Mouse (Mus musculus) MEL (cell line): ENCODE data around the gene Sat2. TPM values are rescaled to one million over a fixed set of nuclear protein-coding genes. Genes with fewer than 3 reads are reported as not detected.

Experiments used
- DNase-seq: peaks from one replicate; pipeline ENCODE4 v3.0.0; 2011; ENCODE audit warnings: low read depth, low spot score
- H3K27ac ChIP-seq: 2 replicates; pipeline ENCODE4 v1.5.1; 2012; ENCODE audit warnings: low read depth, mild to moderate bottlenecking, control low read depth, low read length, moderate library complexity; ENCODE audit not compliant: control insufficient read depth
- H3K27me3 ChIP-seq, 2 experiments: fragments of 150-350 bp in 1 of 2; sonication (generic) in 1 of 2; 2 replicates each; pipeline ENCODE4 v1.6.1; 2012; ENCODE audit warnings: low read length in 2 of 2, mild to moderate bottlenecking in 2 of 2, improper control_type of control experiment in 1 of 2, moderate library complexity in 1 of 2; ENCODE audit not compliant: insufficient read depth in 2 of 2, control insufficient read depth in 1 of 2
- H3K36me3 ChIP-seq, 2 experiments: 2 replicates each; pipeline ENCODE4 v1.6.1; 2012 to 2014; ENCODE audit warnings: low read length in 2 of 2, improper control_type of control experiment in 1 of 2, inconsistent platforms in 1 of 2, mild to moderate bottlenecking in 1 of 2; ENCODE audit not compliant: insufficient read depth in 2 of 2, control insufficient read depth in 1 of 2
- H3K4me1 ChIP-seq, 2 experiments: fragments of 150-350 bp in 1 of 2; sonication (generic) in 1 of 2; 2 replicates each; pipeline ENCODE4 v1.6.1; 2012; ENCODE audit warnings: low read length in 2 of 2, improper control_type of control experiment in 1 of 2, mild to moderate bottlenecking in 1 of 2; ENCODE audit not compliant: insufficient read depth in 2 of 2, control insufficient read depth in 1 of 2
- H3K4me3 ChIP-seq, 2 experiments: fragments of 150-350 bp in 1 of 2; sonication (generic) in 1 of 2; 2 replicates each; pipeline ENCODE4 v1.5.1; 2012; ENCODE audit warnings: low read depth in 2 of 2, low read length in 2 of 2, mild to moderate bottlenecking in 2 of 2, moderate library complexity in 2 of 2, control low read depth in 1 of 2, improper control_type of control experiment in 1 of 2; ENCODE audit not compliant: control insufficient read depth in 1 of 2, insufficient read depth in 1 of 2
- H3K79me2 ChIP-seq: 2 replicates; pipeline ENCODE4 v1.6.1; 2012; ENCODE audit warnings: mild to moderate bottlenecking, low read length, moderate library complexity; ENCODE audit not compliant: control insufficient read depth, poor library complexity, insufficient read depth
- H3K9ac ChIP-seq: 2 replicates; pipeline ENCODE4 v1.6.1; 2012; ENCODE audit warnings: low read depth, mild to moderate bottlenecking, control low read depth, low read length, moderate library complexity; ENCODE audit not compliant: control insufficient read depth, poor library complexity, severe bottlenecking
- H3K9me3 ChIP-seq: fragments of 150-350 bp; sonication (generic); replicated peaks from 2 replicates; pipeline ENCODE4 v1.6.1; 2012; ENCODE audit warnings: mild to moderate bottlenecking, low read length, improper control_type of control experiment, moderate library complexity; ENCODE audit not compliant: insufficient read depth
- BHLHE40 ChIP-seq: IDR thresholded peaks from 2 replicates; pipeline ENCODE4 v1.6.1; 2012; ENCODE audit warnings: low read depth, mild to moderate bottlenecking, inconsistent platforms, low read length, improper control_type of control experiment, borderline replicate concordance
- CHD1 ChIP-seq: IDR thresholded peaks from 2 replicates; pipeline ENCODE4 v1.6.1; 2012; ENCODE audit warnings: low read depth, mild to moderate bottlenecking, inconsistent platforms, low read length, improper control_type of control experiment
- CHD2 ChIP-seq: IDR thresholded peaks from 2 replicates; pipeline ENCODE4 v1.6.1; 2011; ENCODE audit warnings: low read length, improper control_type of control experiment
- CTCF ChIP-seq, 3 experiments: IDR thresholded peaks in 2 of 3; conservative IDR thresholded peaks in 1 of 3; 2 replicates each; pipeline ENCODE4 v1.5.1; 2011 to 2012; ENCODE audit warnings: low read length in 3 of 3, low read depth in 2 of 3, mild to moderate bottlenecking in 2 of 3, improper control_type of control experiment in 1 of 3, inconsistent platforms in 1 of 3, mixed read lengths in 1 of 3, moderate library complexity in 1 of 3; ENCODE audit not compliant: control insufficient read depth in 1 of 3, insufficient read depth in 1 of 3, poor library complexity in 1 of 3, severe bottlenecking in 1 of 3
- E2F4 ChIP-seq: IDR thresholded peaks from 2 replicates; pipeline ENCODE4 v1.6.1; 2011; ENCODE audit warnings: low read depth, low read length, improper control_type of control experiment, borderline replicate concordance
- ELF1 ChIP-seq: IDR thresholded peaks from 2 replicates; pipeline ENCODE4 v1.6.1; 2014; ENCODE audit warnings: low read depth, mild to moderate bottlenecking, inconsistent platforms, low read length, improper control_type of control experiment, moderate library complexity
- EP300 ChIP-seq, 2 experiments: IDR thresholded peaks; 2 replicates each; pipeline ENCODE4 v1.6.1; 2011; ENCODE audit warnings: improper control_type of control experiment in 2 of 2, low read length in 2 of 2, low read depth in 1 of 2, mild to moderate bottlenecking in 1 of 2
- ETS1 ChIP-seq: IDR thresholded peaks from 2 replicates; pipeline ENCODE4 v1.6.1; 2012; ENCODE audit warnings: low read depth, mild to moderate bottlenecking, inconsistent platforms, low read length, improper control_type of control experiment, moderate library complexity
- GABPA ChIP-seq: IDR thresholded peaks from 2 replicates; pipeline ENCODE4 v1.6.1; 2012; ENCODE audit warnings: low read depth, mild to moderate bottlenecking, inconsistent platforms, low read length, improper control_type of control experiment, moderate library complexity
- GATA1 ChIP-seq: IDR thresholded peaks from 2 replicates; pipeline ENCODE4 v1.6.1; 2011; ENCODE audit warnings: low read depth, low read length, improper control_type of control experiment
- HCFC1 ChIP-seq: IDR thresholded peaks from 2 replicates; pipeline ENCODE4 v1.6.1; 2012; ENCODE audit warnings: low read depth, mild to moderate bottlenecking, inconsistent platforms, low read length, improper control_type of control experiment, moderate library complexity
- JUND ChIP-seq: IDR thresholded peaks from 2 replicates; pipeline ENCODE4 v1.6.1; 2011; ENCODE audit warnings: low read depth, mild to moderate bottlenecking, improper control_type of control experiment, low read length
- KAT2A ChIP-seq: conservative IDR thresholded peaks from 2 replicates; pipeline ENCODE4 v1.6.1; 2012; ENCODE audit warnings: low read depth, low read length, improper control_type of control experiment, inconsistent platforms
- MAX ChIP-seq: IDR thresholded peaks from 2 replicates; pipeline ENCODE4 v1.6.1; 2011; ENCODE audit warnings: low read length, improper control_type of control experiment
- MAZ ChIP-seq: IDR thresholded peaks from 2 replicates; pipeline ENCODE4 v1.6.1; 2012; ENCODE audit warnings: low read depth, mild to moderate bottlenecking, inconsistent platforms, low read length, improper control_type of control experiment
- MXI1 ChIP-seq: IDR thresholded peaks from 2 replicates; pipeline ENCODE4 v1.6.1; 2011; ENCODE audit warnings: mild to moderate bottlenecking, low read depth, low read length, improper control_type of control experiment
- MYB ChIP-seq: IDR thresholded peaks from 2 replicates; pipeline ENCODE4 v1.6.1; 2011; ENCODE audit warnings: mild to moderate bottlenecking, low read depth, low read length, improper control_type of control experiment
- MYC ChIP-seq: IDR thresholded peaks from 2 replicates; pipeline ENCODE4 v1.6.1; 2011; ENCODE audit warnings: low read depth, mild to moderate bottlenecking, low read length, improper control_type of control experiment, moderate library complexity
- NELFE ChIP-seq: IDR thresholded peaks from 2 replicates; pipeline ENCODE4 v1.6.1; 2011; ENCODE audit warnings: low read depth, low read length, improper control_type of control experiment
- NRF1 ChIP-seq: IDR thresholded peaks from 2 replicates; pipeline ENCODE4 v1.6.1; 2014; ENCODE audit warnings: low read depth, mild to moderate bottlenecking, inconsistent platforms, low read length, improper control_type of control experiment, moderate library complexity; ENCODE audit not compliant: poor library complexity, insufficient read depth, severe bottlenecking
- POLR2A ChIP-seq, 2 experiments: IDR thresholded peaks; 2 replicates each; pipeline ENCODE4 v1.6.1; 2011 to 2012; ENCODE audit warnings: low read length in 2 of 2, mild to moderate bottlenecking in 2 of 2, control low read depth in 1 of 2, improper control_type of control experiment in 1 of 2, low read depth in 1 of 2, moderate library complexity in 1 of 2; ENCODE audit not compliant: control insufficient read depth in 1 of 2, insufficient read depth in 1 of 2, poor library complexity in 1 of 2
- POLR2AphosphoS2 ChIP-seq: IDR thresholded peaks from 2 replicates; pipeline ENCODE4 v1.6.1; 2011; ENCODE audit warnings: low read length, improper control_type of control experiment
- POLR2AphosphoS5 ChIP-seq: IDR thresholded peaks from 2 replicates; pipeline ENCODE4 v1.6.1; 2012; ENCODE audit warnings: low read depth, borderline replicate concordance, mild to moderate bottlenecking, inconsistent platforms, low read length, moderate library complexity, mixed read lengths
- RAD21 ChIP-seq: IDR thresholded peaks from 2 replicates; pipeline ENCODE4 v1.6.1; 2011; ENCODE audit warnings: mild to moderate bottlenecking, low read depth, low read length, improper control_type of control experiment
- SMC3 ChIP-seq: IDR thresholded peaks from 2 replicates; pipeline ENCODE4 v1.6.1; 2011; ENCODE audit warnings: low read depth, low read length, improper control_type of control experiment
- TAL1 ChIP-seq: IDR thresholded peaks from 2 replicates; pipeline ENCODE4 v1.6.1; 2012; ENCODE audit warnings: mild to moderate bottlenecking, inconsistent platforms, low read length, moderate library complexity, mixed read lengths
- TBP ChIP-seq: IDR thresholded peaks from 2 replicates; pipeline ENCODE4 v1.8.0; 2011; ENCODE audit warnings: low read depth, low read length, improper control_type of control experiment
- TCF12 ChIP-seq: IDR thresholded peaks from 2 replicates; pipeline ENCODE4 v1.6.1; 2014; ENCODE audit warnings: low read depth, mild to moderate bottlenecking, inconsistent platforms, low read length, improper control_type of control experiment, moderate library complexity
- USF1 ChIP-seq: IDR thresholded peaks from 2 replicates; pipeline ENCODE4 v1.6.1; 2014; ENCODE audit warnings: low read depth, mild to moderate bottlenecking, inconsistent platforms, low read length, improper control_type of control experiment, moderate library complexity
- USF2 ChIP-seq, 2 experiments: IDR thresholded peaks; 2 replicates each; pipeline ENCODE4 v1.6.1; 2011 to 2012; ENCODE audit warnings: improper control_type of control experiment in 2 of 2, low read length in 2 of 2, borderline replicate concordance in 1 of 2, inconsistent platforms in 1 of 2, low read depth in 1 of 2, mild to moderate bottlenecking in 1 of 2; ENCODE audit not compliant: insufficient read depth in 1 of 2
- ZKSCAN1 ChIP-seq: IDR thresholded peaks from 2 replicates; pipeline ENCODE4 v1.6.1; 2012; ENCODE audit warnings: low read depth, mild to moderate bottlenecking, inconsistent platforms, low read length, improper control_type of control experiment, moderate library complexity
- ZMIZ1 ChIP-seq: IDR thresholded peaks from 2 replicates; pipeline ENCODE4 v1.6.1; 2012; ENCODE audit warnings: low read depth, mild to moderate bottlenecking, inconsistent platforms, low read length, improper control_type of control experiment, moderate library complexity
- ZNF384 ChIP-seq: IDR thresholded peaks from 2 replicates; pipeline ENCODE4 v1.6.1; 2012; ENCODE audit warnings: low read depth, mild to moderate bottlenecking, inconsistent platforms, low read length, improper control_type of control experiment
- polyA plus RNA-seq, 2 experiments: library from polyadenylated mRNA; stranded (reverse) in 1 of 2; unstranded in 1 of 2; fragments of >175 nt in 1 of 2; fragments of >200 nt in 1 of 2; gene quantifications; 2 replicates each; pipeline versions ENCODE4 v1.2.1 to v1.2.4; 2012; ENCODE audit warnings: low replicate concordance in 2 of 2, low read depth in 1 of 2; ENCODE audit not compliant: insufficient read length in 2 of 2, insufficient read depth in 1 of 2, missing spikeins in 1 of 2
- total RNA-seq: library from RNA; depleted of rRNA; stranded (reverse); fragments of 300-350 nt; gene quantifications from 2 replicates; pipeline ENCODE4 v1.2.3, GENCODE M21; 2012

The Sat2 gene
- total and polyA plus RNA-seq, 3 experiments: not detected

- no peak for TF ChIP-seq ETS1
Measured at GRCm38 (mm10) chr11:69629802-69630201, 8.0 kb downstream of the Sat2 start (continued).

GRCm38 (mm10) chr11:69632284-69633089 lies 10.7 kb downstream of the Sat2 start, which contains the start of gene Fxr2:
Gene Fxr2 (plus strand): TSS chr11:69632990.
- Histone ChIP-seq H3K4me3 (peak within 1 kb of the TSS; percentile 57 to 84), H3K79me2 (peaks cover 40% of the 10 kb centered on the region), H3K9ac (peak within 1 kb of the TSS; percentile 99), H3K27ac (peak within 1 kb of the TSS; percentile 89), H3K36me3 (peaks cover 11 to 39% of the 10 kb centered on the region in 2 experiments), H3K4me1 (peaks cover 19 to 27% of the 10 kb centered on the region in 2 experiments), H3K27me3 (no peaks in the 10 kb centered on the region), H3K9me3 (no peaks in the 10 kb centered on the region)
- DNase-seq: peak; percentile 100
- no peak for TF ChIP-seq USF2 (IDR thresholded peaks at IDR 0.05; ENCODE audit: borderline replicate concordance in 1 of 2, insufficient read depth in 1 of 2, low read depth in 1 of 2, low read length in 2 of 2)
- no peak; the same call in 1 of the 2 replicates for TF ChIP-seq USF1
- peak; percentile 77 for TF ChIP-seq NRF1
- TF ChIP-seq POLR2A (IDR thresholded peaks at IDR 0.05; ENCODE audit: control insufficient read depth in 1 of 2, insufficient read depth in 1 of 2, low read depth in 1 of 2, low read length in 2 of 2, poor library complexity in 1 of 2): peak; percentile 84 to 86
- TF ChIP-seq MYB: no peak
- no peak for TF ChIP-seq GABPA
- TF ChIP-seq NELFE: peak; percentile 55
- TF ChIP-seq TBP: peak; percentile 42
- no peak; the same call in 1 of the 2 replicates for TF ChIP-seq MXI1
- TF ChIP-seq GATA1: no peak
- peak; percentile 55 for TF ChIP-seq MAZ
- TF ChIP-seq KAT2A: no peak; the same call in 1 of the 2 replicates
- no peak; the same call in 1 of the 2 replicates for TF ChIP-seq ZKSCAN1
- 0 out of 2 replicates have a peak, but pooled peaks have one; percentile 7 for TF ChIP-seq ETS1
- TF ChIP-seq RAD21: no peak
- TF ChIP-seq JUND: no peak
- TF ChIP-seq TAL1: no peak
- no peak for TF ChIP-seq E2F4
- no peak; the same call in 1 of the 2 replicates for TF ChIP-seq TCF12
- peak; percentile 93 for TF ChIP-seq ELF1
- no peak; the same call in 1 of the 2 replicates for TF ChIP-seq BHLHE40
- TF ChIP-seq ZNF384: peak; percentile 96
- TF ChIP-seq EP300 (IDR thresholded peaks at IDR 0.05; ENCODE audit: low read depth in 1 of 2, low read length in 2 of 2): no peak
- no peak for TF ChIP-seq CHD2
- peak; percentile 28; the same call in 1 of the 2 replicates for TF ChIP-seq MYC
- 0 out of 2 replicates have a peak, but pooled peaks have one; percentile 31 for TF ChIP-seq ZMIZ1
- TF ChIP-seq MAX: 0 out of 2 replicates have a peak, but pooled peaks have one; percentile 7
- peak; percentile 49 to 88 (median 85) for TF ChIP-seq CTCF (IDR thresholded peaks at IDR 0.05 in 2 of 3, conservative IDR thresholded peaks at IDR 0.05 in 1 of 3; ENCODE audit: control insufficient read depth in 1 of 3, insufficient read depth in 1 of 3, low read depth in 2 of 3, low read length in 3 of 3, poor library complexity in 1 of 3, severe bottlenecking in 1 of 3)
- no peak for TF ChIP-seq CHD1
- TF ChIP-seq POLR2AphosphoS2: peak; percentile 50; the same call in 1 of the 2 replicates
- TF ChIP-seq POLR2AphosphoS5: no peak
- peak; percentile 80 for TF ChIP-seq HCFC1
- TF ChIP-seq SMC3: no peak
